Mouse (Mus musculus) stomach, embryonic 15.5 days (tissue): ENCODE results near the gene Szt2. TPM values are rescaled to one million over a fixed set of nuclear protein-coding genes. Genes with fewer than 3 reads are reported as not detected.

Experiments
- ATAC-seq: fragments of 200-750 bp; cut with Nextera tagmentation; 2 replicates; pipeline ENCODE4 v1.8.0; 2017; ENCODE audit warnings: low read depth, moderate number of reproducible peaks, moderate TSS enrichment; ENCODE audit not compliant: insufficient read depth, low FRiP score
- H3K27ac ChIP-seq: fragments of 300-500 bp; sonication (generic); 2 replicates; pipeline ENCODE4 v1.5.1; 2015; ENCODE audit warnings: mild to moderate bottlenecking, inconsistent platforms
- H3K27me3 ChIP-seq: fragments of 300-500 bp; sonication (generic); replicated peaks from 2 replicates; pipeline ENCODE4 v1.6.1; 2015; ENCODE audit warnings: inconsistent platforms
- H3K36me3 ChIP-seq: fragments of 300-500 bp; sonication (generic); 2 replicates; pipeline ENCODE4 v1.6.1; 2015; ENCODE audit warnings: inconsistent platforms
- H3K4me1 ChIP-seq: fragments of 300-500 bp; sonication (generic); 2 replicates; pipeline ENCODE4 v1.6.1; 2015; ENCODE audit warnings: inconsistent platforms
- H3K4me2 ChIP-seq: fragments of 300-500 bp; sonication (generic); 2 replicates; pipeline ENCODE4 v1.6.1; 2015; ENCODE audit warnings: mild to moderate bottlenecking, inconsistent platforms
- H3K4me3 ChIP-seq: fragments of 300-500 bp; sonication (generic); replicated peaks from 2 replicates; pipeline ENCODE4 v1.5.1; 2015; ENCODE audit warnings: inconsistent platforms
- H3K9ac ChIP-seq: fragments of 300-500 bp; sonication (generic); 2 replicates; pipeline ENCODE4 v1.6.1; 2015; ENCODE audit warnings: inconsistent platforms
- H3K9me3 ChIP-seq: fragments of 300-500 bp; sonication (generic); 2 replicates; pipeline ENCODE4 v1.6.1; 2016; ENCODE audit warnings: inconsistent platforms
- WGBS: fragments of 180-500 bp; shearing (Covaris S2); methylation state at CpG from one replicate; pipeline ENCODE4 v1.1.7; 2015; 5-methylcytosine and 5-hydroxymethylcytosine counted together
- polyA plus RNA-seq: library from polyadenylated mRNA; unstranded; fragments of >200 nt; fragmentation: Nextera tagmentation; extraction: Ambion mirVana; gene quantifications from 2 replicates; pipeline ENCODE4 v1.2.1, GENCODE M21; 2015

Szt2 gene
- polyA plus RNA-seq, 1 experiment from 2014 or later = 4.8 TPM

GRCm38 (mm10) chr4:118401421-118401820 is 7.7 kb downstream of the Szt2 start:
- H3K9me3 ChIP-seq = no peaks in the 10 kb centered on the region
- no peak for ATAC-seq
- H3K4me1 ChIP-seq = no peaks in the 10 kb centered on the region
- 84% methylated on average over 3 of the region's 3 CpGs for WGBS
- peaks cover 28% of the 10 kb centered on the region for H3K36me3 ChIP-seq
- H3K9ac ChIP-seq = no peak overlapping the region
- H3K4me2 ChIP-seq = no peak overlapping the region
- no peak overlapping the region for H3K4me3 ChIP-seq
- H3K27me3 ChIP-seq = no peaks in the 10 kb centered on the region
- no peak overlapping the region for H3K27ac ChIP-seq

- no peak overlapping the region for H3K4me2 ChIP-seq
- no peak for ATAC-seq
- no peak overlapping the region for H3K4me3 ChIP-seq
- no peaks in the 10 kb centered on the region for H3K27me3 ChIP-seq
- no peaks in the 10 kb centered on the region for H3K4me1 ChIP-seq
- H3K9me3 ChIP-seq = no peaks in the 10 kb centered on the region
- 90% methylated on average over 6 of the region's 6 CpGs for WGBS
- H3K36me3 ChIP-seq = peaks cover 39% of the 10 kb centered on the region
- no peak overlapping the region for H3K27ac ChIP-seq
- no peak overlapping the region for H3K9ac ChIP-seq
Measured at GRCm38 (mm10) chr4:118398400-118398799, 10.7 kb downstream of the Szt2 start.

GRCm38 (mm10) chr4:118396433-118396832 is 12.6 kb downstream of the Szt2 start:
- Histone ChIP-seq H3K9me3 (no peaks in the 10 kb centered on the region), H3K36me3 (peaks cover 50% of the 10 kb centered on the region), H3K9ac (no peak overlapping the region), H3K27ac (no peak overlapping the region), H3K4me1 (no peaks in the 10 kb centered on the region), H3K4me3 (no peak overlapping the region), H3K4me2 (no peak overlapping the region), H3K27me3 (no peaks in the 10 kb centered on the region)
- WGBS = 71% methylated on average over 3 of the region's 3 CpGs
- ATAC-seq = no peak

- H3K9me3 ChIP-seq = no peaks in the 10 kb centered on the region
- H3K4me3 ChIP-seq = no peak overlapping the region
- WGBS = 86% methylated on average over 4 of the region's 4 CpGs
- no peak overlapping the region for H3K27ac ChIP-seq
- no peaks in the 10 kb centered on the region for H3K27me3 ChIP-seq
- H3K4me1 ChIP-seq = no peaks in the 10 kb centered on the region
- H3K9ac ChIP-seq = no peak overlapping the region
- ATAC-seq = no peak
- H3K36me3 ChIP-seq = peaks cover 51% of the 10 kb centered on the region
- no peak overlapping the region for H3K4me2 ChIP-seq
Measured at GRCm38 (mm10) chr4:118395289-118395688, 13.8 kb downstream of the Szt2 start.

GRCm38 (mm10) chr4:118394505-118394904 is 14.6 kb downstream of the Szt2 start:
- Histone ChIP-seq H3K27ac (no peak overlapping the region), H3K9ac (no peak overlapping the region), H3K4me3 (no peak overlapping the region), H3K4me1 (no peaks in the 10 kb centered on the region), H3K36me3 (peaks cover 56% of the 10 kb centered on the region), H3K4me2 (no peak overlapping the region), H3K9me3 (no peaks in the 10 kb centered on the region), H3K27me3 (no peaks in the 10 kb centered on the region)
- no peak for ATAC-seq
- 90% methylated on average over 6 of the region's 6 CpGs for whole genome bisulfite sequencing

- H3K4me1 ChIP-seq = no peaks in the 10 kb centered on the region
- H3K9me3 ChIP-seq = no peaks in the 10 kb centered on the region
- H3K4me3 ChIP-seq = no peak overlapping the region
- H3K9ac ChIP-seq = no peak overlapping the region
- no peaks in the 10 kb centered on the region for H3K27me3 ChIP-seq
- H3K36me3 ChIP-seq = peaks cover 83% of the 10 kb centered on the region
- WGBS = 91% methylated on average over 11 of the region's 11 CpGs
- no peak for ATAC-seq
- no peak overlapping the region for H3K4me2 ChIP-seq
- no peak overlapping the region for H3K27ac ChIP-seq
Measured at GRCm38 (mm10) chr4:118390146-118390545, 18.9 kb downstream of the Szt2 start.

- ATAC-seq = no peak
- peaks cover 92% of the 10 kb centered on the region for H3K36me3 ChIP-seq
Measured at GRCm38 (mm10) chr4:118387316-118387715, 21.8 kb downstream of the Szt2 start.

GRCm38 (mm10) chr4:118383271-118383670 is 25.8 kb downstream of the Szt2 start:
- no peaks in the 10 kb centered on the region for H3K4me1 ChIP-seq
- H3K4me3 ChIP-seq = no peak overlapping the region
- peaks cover 76% of the 10 kb centered on the region for H3K36me3 ChIP-seq
- H3K9me3 ChIP-seq = no peaks in the 10 kb centered on the region
- no peak overlapping the region for H3K9ac ChIP-seq
- H3K27me3 ChIP-seq = no peaks in the 10 kb centered on the region
- 91% methylated on average over 7 of the region's 7 CpGs for WGBS
- H3K27ac ChIP-seq = no peak overlapping the region
- no peak overlapping the region for H3K4me2 ChIP-seq
- ATAC-seq = no peak

More at GRCm38 (mm10) chr4:118387316-118387715, 21.8 kb downstream of the Szt2 start:
- H3K9me3 ChIP-seq = no peaks in the 10 kb centered on the region
- no peaks in the 10 kb centered on the region for H3K4me1 ChIP-seq
- H3K9ac ChIP-seq = no peak overlapping the region
- WGBS = 88% methylated on average over 8 of the region's 8 CpGs
- no peaks in the 10 kb centered on the region for H3K27me3 ChIP-seq
- H3K4me3 ChIP-seq = no peak overlapping the region
- no peak overlapping the region for H3K27ac ChIP-seq
- H3K4me2 ChIP-seq = no peak overlapping the region

GRCm38 (mm10) chr4:118375999-118376398 is 33.1 kb downstream of the Szt2 start:
- H3K4me3 ChIP-seq = no peak overlapping the region
- H3K36me3 ChIP-seq = peaks cover 69% of the 10 kb centered on the region
- no peaks in the 10 kb centered on the region for H3K4me1 ChIP-seq
- 89% methylated on average over 6 of the region's 6 CpGs for WGBS
- no peak overlapping the region for H3K4me2 ChIP-seq
- H3K27ac ChIP-seq = no peak overlapping the region
- H3K27me3 ChIP-seq = no peaks in the 10 kb centered on the region
- ATAC-seq = no peak
- no peaks in the 10 kb centered on the region for H3K9me3 ChIP-seq
- no peak overlapping the region for H3K9ac ChIP-seq

- Histone ChIP-seq H3K36me3 (peaks cover 57% of the 10 kb centered on the region), H3K27ac (no peak overlapping the region), H3K4me2 (no peak overlapping the region), H3K4me1 (no peaks in the 10 kb centered on the region), H3K9me3 (no peaks in the 10 kb centered on the region), H3K9ac (no peak overlapping the region), H3K27me3 (no peaks in the 10 kb centered on the region), H3K4me3 (no peak overlapping the region)
- 92% methylated on average over 13 of the region's 13 CpGs for WGBS
- ATAC-seq = no peak
Measured at GRCm38 (mm10) chr4:118371822-118372221, 37.3 kb downstream of the Szt2 start.

- no peaks in the 10 kb centered on the region for H3K27me3 ChIP-seq
- WGBS = 92% methylated on average over 3 of the region's 3 CpGs
- no peak overlapping the region for H3K4me3 ChIP-seq
- H3K9me3 ChIP-seq = no peaks in the 10 kb centered on the region
- peaks cover 60% of the 10 kb centered on the region for H3K36me3 ChIP-seq
- H3K27ac ChIP-seq = no peak overlapping the region
- H3K4me2 ChIP-seq = no peak overlapping the region
- H3K4me1 ChIP-seq = no peaks in the 10 kb centered on the region
- no peak for ATAC-seq
- H3K9ac ChIP-seq = no peak overlapping the region
Measured at GRCm38 (mm10) chr4:118368616-118369015, 40.5 kb downstream of the Szt2 start.

GRCm38 (mm10) chr4:118367551-118367950 is 41.5 kb downstream of the Szt2 start:
- Histone ChIP-seq H3K27me3 (no peaks in the 10 kb centered on the region), H3K4me2 (no peak overlapping the region), H3K27ac (no peak overlapping the region), H3K4me3 (no peak overlapping the region), H3K36me3 (peaks cover 59% of the 10 kb centered on the region), H3K4me1 (no peaks in the 10 kb centered on the region), H3K9me3 (no peaks in the 10 kb centered on the region), H3K9ac (no peak overlapping the region)
- 83% methylated on average over 12 of the region's 12 CpGs for WGBS
- no peak for ATAC-seq

- no peak for ATAC-seq
- H3K4me1 ChIP-seq = no peaks in the 10 kb centered on the region
- H3K4me3 ChIP-seq = no peak overlapping the region
- no peak overlapping the region for H3K9ac ChIP-seq
- peaks cover 53% of the 10 kb centered on the region for H3K36me3 ChIP-seq
- WGBS = 90% methylated on average over 14 of the region's 14 CpGs
- no peaks in the 10 kb centered on the region for H3K9me3 ChIP-seq
- H3K4me2 ChIP-seq = no peak overlapping the region
- no peak overlapping the region for H3K27ac ChIP-seq
- no peaks in the 10 kb centered on the region for H3K27me3 ChIP-seq
Measured at GRCm38 (mm10) chr4:118365991-118366390, 43.1 kb downstream of the Szt2 start.
